Mouse (Mus musculus) heart, embryonic 13.5 days (tissue): ENCODE data around the gene P2ry2. TPM values are rescaled to one million over a fixed set of nuclear protein-coding genes. Genes with fewer than 3 reads are reported as not detected.

Experiments used
- ATAC-seq: fragments of 200-750 bp; cut with Nextera tagmentation; 2 replicates; pipeline ENCODE4 v1.8.0; 2017; ENCODE audit warnings: moderate TSS enrichment; ENCODE audit not compliant: insufficient number of reproducible peaks, low FRiP score, low TSS enrichment; ENCODE audit errors: extremely low read depth
- H3K27ac ChIP-seq: fragments of 300-500 bp; sonication (generic); replicated peaks from 2 replicates; pipeline ENCODE4 v1.5.1; 2015; ENCODE audit warnings: moderate library complexity, mild to moderate bottlenecking, inconsistent platforms
- H3K27me3 ChIP-seq: fragments of 300-500 bp; sonication (generic); replicated peaks from 2 replicates; pipeline ENCODE4 v1.6.1; 2015; ENCODE audit warnings: mild to moderate bottlenecking, inconsistent platforms
- H3K36me3 ChIP-seq: fragments of 300-500 bp; sonication (generic); 2 replicates; pipeline ENCODE4 v1.6.1; 2015; ENCODE audit warnings: mild to moderate bottlenecking, inconsistent platforms
- H3K4me1 ChIP-seq: fragments of 300-500 bp; sonication (generic); 2 replicates; pipeline ENCODE4 v1.6.1; 2015; ENCODE audit warnings: inconsistent platforms
- H3K4me2 ChIP-seq: fragments of 300-500 bp; sonication (generic); 2 replicates; pipeline ENCODE4 v1.6.1; 2015; ENCODE audit warnings: inconsistent platforms, mild to moderate bottlenecking, moderate library complexity
- H3K4me3 ChIP-seq: fragments of 300-500 bp; sonication (generic); 2 replicates; pipeline ENCODE4 v1.5.1; 2015; ENCODE audit warnings: moderate library complexity, mild to moderate bottlenecking, inconsistent platforms
- H3K9ac ChIP-seq: fragments of 300-500 bp; sonication (generic); 2 replicates; pipeline ENCODE4 v1.6.1; 2015; ENCODE audit warnings: inconsistent platforms, mild to moderate bottlenecking, moderate library complexity
- H3K9me3 ChIP-seq: fragments of 300-500 bp; sonication (generic); 2 replicates; pipeline ENCODE4 v1.6.1; 2016; ENCODE audit warnings: inconsistent platforms
- WGBS: fragments of 180-500 bp; shearing (Covaris S2); methylation state at CpG from one replicate; pipeline ENCODE4 v1.1.7; 2015; ENCODE audit warnings: mixed read lengths; 5-methylcytosine and 5-hydroxymethylcytosine counted together
- polyA plus RNA-seq: library from polyadenylated mRNA; unstranded; fragments of >200 nt; fragmentation: Nextera tagmentation; extraction: Ambion mirVana; gene quantifications from 2 replicates; pipeline ENCODE4 v1.2.1, GENCODE M21; 2015

P2ry2 gene
- polyA plus RNA-seq, 1 experiment from 2014 or later: 1.1 TPM

GRCm38 (mm10) chr7:101017492-101017891, 4.8 kb upstream of the P2ry2 start:
- peaks cover 5% of the 10 kb centered on the region; the same call in 1 of the 2 replicates for H3K4me1 ChIP-seq
- WGBS: 52% methylated on average over 6 of the region's 6 CpGs
- H3K27ac ChIP-seq: no peak overlapping the region
- peaks cover 29% of the 10 kb centered on the region for H3K27me3 ChIP-seq
- no peak overlapping the region for H3K4me3 ChIP-seq
- no peak overlapping the region for H3K4me2 ChIP-seq
- H3K9ac ChIP-seq: no peak overlapping the region
- ATAC-seq: no peak
- H3K9me3 ChIP-seq: no peaks in the 10 kb centered on the region
- H3K36me3 ChIP-seq: no peaks in the 10 kb centered on the region

GRCm38 (mm10) chr7:101017021-101017461, 4.4 kb upstream of the P2ry2 start:
- no peak overlapping the region for H3K4me2 ChIP-seq
- no peak overlapping the region for H3K4me3 ChIP-seq
- 59% methylated on average over 7 of the region's 7 CpGs for WGBS
- ATAC-seq: no peak
- H3K27me3 ChIP-seq: peaks cover 34% of the 10 kb centered on the region
- H3K9ac ChIP-seq: no peak overlapping the region
- H3K9me3 ChIP-seq: no peaks in the 10 kb centered on the region
- no peak overlapping the region for H3K27ac ChIP-seq
- no peaks in the 10 kb centered on the region for H3K36me3 ChIP-seq
- peaks cover 5% of the 10 kb centered on the region; the same call in 1 of the 2 replicates for H3K4me1 ChIP-seq

DNA sequence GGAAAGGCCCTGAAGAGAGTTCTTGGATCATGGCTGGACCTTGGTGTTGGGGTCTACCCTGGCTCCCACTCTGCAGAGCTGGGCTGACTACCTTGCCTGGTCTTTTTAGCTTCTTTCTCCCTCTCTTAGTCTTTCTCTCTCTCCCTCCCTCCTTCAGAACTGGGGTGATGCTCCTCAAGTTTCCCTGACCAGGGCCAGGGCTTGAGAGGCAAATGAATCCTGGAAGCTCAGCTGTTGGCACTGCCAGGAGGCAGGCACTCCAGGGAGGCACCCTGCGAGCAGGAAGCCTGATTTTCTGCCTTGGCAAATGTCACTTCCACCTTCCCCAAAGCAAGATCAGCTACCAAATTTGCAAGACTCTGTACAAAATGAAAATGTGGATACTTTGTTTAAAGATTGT, 2.3 kb upstream of the P2ry2 start:
- Histone ChIP-seq H3K27ac (no peak overlapping the region), H3K27me3 (peaks cover 53% of the 10 kb centered on the region)
- WGBS: 76% methylated on average over 1 of the region's 1 CpGs

GRCm38 (mm10) chr7:101014041-101014440, 1.4 kb upstream of the P2ry2 start:
- peaks cover 10% of the 10 kb centered on the region for H3K4me1 ChIP-seq
- no peak overlapping the region for H3K4me3 ChIP-seq
- no peak overlapping the region for H3K4me2 ChIP-seq
- H3K9me3 ChIP-seq: no peaks in the 10 kb centered on the region
- peaks cover 62% of the 10 kb centered on the region for H3K27me3 ChIP-seq
- H3K36me3 ChIP-seq: no peaks in the 10 kb centered on the region
- H3K27ac ChIP-seq: no peak overlapping the region
- H3K9ac ChIP-seq: no peak overlapping the region
- 34% methylated on average over 9 of the region's 9 CpGs for WGBS
- no peak for ATAC-seq

More for the DNA sequence above, 2.3 kb upstream of the P2ry2 start:
- H3K4me1 ChIP-seq: peaks cover 10% of the 10 kb centered on the region
- H3K36me3 ChIP-seq: no peaks in the 10 kb centered on the region
- no peaks in the 10 kb centered on the region for H3K9me3 ChIP-seq
- H3K9ac ChIP-seq: no peak overlapping the region
- no peak for ATAC-seq
- no peak overlapping the region for H3K4me2 ChIP-seq
- H3K4me3 ChIP-seq: no peak overlapping the region

DNA sequence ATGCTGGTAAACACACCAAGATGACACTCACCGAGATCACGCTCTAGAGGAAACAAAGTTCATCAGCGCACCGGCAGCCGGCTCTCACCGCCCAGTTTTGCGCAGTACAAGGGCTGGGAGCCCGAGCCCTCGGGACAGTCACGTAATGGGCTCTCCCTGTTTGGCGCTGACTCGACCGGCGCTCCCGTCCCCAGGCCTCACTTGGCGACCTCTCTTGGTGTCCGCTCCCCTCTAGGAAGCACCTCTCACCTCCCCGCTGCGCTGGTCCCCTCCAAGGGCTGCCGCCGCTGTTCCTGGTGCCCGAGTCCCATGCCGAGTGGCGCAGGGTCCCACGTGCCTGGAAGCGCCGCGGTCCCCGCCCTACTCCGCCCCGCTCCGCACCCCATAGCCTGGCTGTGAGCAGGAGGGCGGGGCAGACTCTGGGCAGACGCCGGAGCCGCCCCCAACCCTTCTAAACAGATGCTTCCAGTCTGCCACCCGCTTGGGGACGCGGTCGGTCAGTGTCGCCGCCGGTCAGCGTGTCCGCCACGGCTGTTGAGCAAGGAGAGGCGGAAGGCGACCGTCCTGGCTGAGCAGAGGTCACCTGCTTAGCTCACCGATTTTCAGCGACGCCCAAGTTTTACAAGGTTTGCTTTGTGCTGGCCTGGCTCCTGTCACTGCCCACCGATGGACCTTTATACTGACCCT, 842 bp downstream of the P2ry2 start:
- no peak overlapping the region for H3K27ac ChIP-seq
- H3K9me3 ChIP-seq: no peaks in the 10 kb centered on the region
- H3K4me3 ChIP-seq: peak overlapping the region; percentile 57
- H3K9ac ChIP-seq: peak overlapping the region; percentile 77
- H3K27me3 ChIP-seq: peaks cover 71% of the 10 kb centered on the region
- ATAC-seq: peak; percentile 78; the same call in 1 of the 2 replicates
- WGBS: under 1% methylated on average over 53 of the region's 53 CpGs
- no peaks in the 10 kb centered on the region for H3K36me3 ChIP-seq
- H3K4me2 ChIP-seq: peak overlapping the region; percentile 94
- peaks cover 10% of the 10 kb centered on the region for H3K4me1 ChIP-seq

DNA sequence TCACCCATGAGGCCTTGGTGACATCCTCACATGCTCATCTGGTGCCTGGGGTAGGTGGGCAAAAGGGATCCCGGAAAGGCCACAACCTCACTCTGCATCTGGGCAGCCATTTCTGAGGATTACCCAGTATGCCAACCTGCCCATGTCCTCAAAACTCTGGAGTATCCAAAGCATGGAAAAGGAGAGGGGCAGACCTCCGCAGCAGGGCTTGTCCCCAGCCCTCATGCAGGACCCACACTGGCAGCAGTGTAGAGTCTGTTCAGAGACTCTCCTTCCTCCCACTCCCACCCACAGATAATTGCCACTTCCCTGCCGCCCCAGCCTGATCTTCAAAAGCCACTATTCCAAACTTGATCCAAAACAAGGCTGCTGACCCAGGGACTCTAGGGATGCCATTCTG, 1.9 kb downstream of the P2ry2 start:
- Histone ChIP-seq H3K4me1 (peaks cover 10% of the 10 kb centered on the region), H3K9me3 (no peaks in the 10 kb centered on the region), H3K36me3 (no peaks in the 10 kb centered on the region), H3K4me2 (peak overlapping the region; percentile 94), H3K27ac (no peak overlapping the region), H3K9ac (peak overlapping the region; percentile 77; the same call in 1 of the 2 replicates), H3K27me3 (peaks cover 72% of the 10 kb centered on the region), H3K4me3 (peak overlapping the region; percentile 57)
- WGBS: 64% methylated on average over 3 of the region's 3 CpGs
- no peak for ATAC-seq

- no peak for ATAC-seq
- Histone ChIP-seq H3K4me2 (no peak overlapping the region), H3K36me3 (no peaks in the 10 kb centered on the region), H3K4me3 (no peak overlapping the region), H3K9me3 (no peaks in the 10 kb centered on the region), H3K9ac (no peak overlapping the region), H3K27me3 (peaks cover 40% of the 10 kb centered on the region), H3K4me1 (peaks cover 8% of the 10 kb centered on the region), H3K27ac (no peak overlapping the region)
- WGBS: 66% methylated on average over 2 of the region's 2 CpGs
Observed at GRCm38 (mm10) chr7:101006201-101006600, 6.5 kb downstream of the P2ry2 start.

- H3K4me2 ChIP-seq: no peak overlapping the region
- 65% methylated on average over 4 of the region's 4 CpGs for WGBS
- no peak overlapping the region for H3K27ac ChIP-seq
- no peak for ATAC-seq
- no peaks in the 10 kb centered on the region for H3K9me3 ChIP-seq
- H3K36me3 ChIP-seq: no peaks in the 10 kb centered on the region
- H3K9ac ChIP-seq: no peak overlapping the region
- peaks cover 33% of the 10 kb centered on the region for H3K27me3 ChIP-seq
- H3K4me3 ChIP-seq: no peak overlapping the region
- peaks cover 7% of the 10 kb centered on the region for H3K4me1 ChIP-seq
Observed at GRCm38 (mm10) chr7:101005119-101005518, 7.5 kb downstream of the P2ry2 start.

GRCm38 (mm10) chr7:101003442-101004326, 9.0 kb downstream of the P2ry2 start:
- 65% methylated on average over 11 of the region's 11 CpGs for WGBS
- ATAC-seq: no peak
- Histone ChIP-seq H3K4me3 (no peak overlapping the region), H3K27me3 (peaks cover 22% of the 10 kb centered on the region; the same call in 1 of the 2 replicates), H3K4me1 (peaks cover 7% of the 10 kb centered on the region), H3K9me3 (no peaks in the 10 kb centered on the region), H3K4me2 (no peak overlapping the region), H3K9ac (no peak overlapping the region), H3K36me3 (no peaks in the 10 kb centered on the region), H3K27ac (no peak overlapping the region)

- ATAC-seq: no peak
- Histone ChIP-seq H3K4me1 (peaks cover 7% of the 10 kb centered on the region), H3K9ac (no peak overlapping the region), H3K9me3 (no peaks in the 10 kb centered on the region), H3K36me3 (no peaks in the 10 kb centered on the region), H3K4me3 (no peak overlapping the region), H3K4me2 (no peak overlapping the region), H3K27me3 (peaks cover 25% of the 10 kb centered on the region; the same call in 1 of the 2 replicates), H3K27ac (no peak overlapping the region)
- 63% methylated on average over 6 of the region's 6 CpGs for whole genome bisulfite sequencing
Observed at GRCm38 (mm10) chr7:101002274-101002673, 10.4 kb downstream of the P2ry2 start.

DNA sequence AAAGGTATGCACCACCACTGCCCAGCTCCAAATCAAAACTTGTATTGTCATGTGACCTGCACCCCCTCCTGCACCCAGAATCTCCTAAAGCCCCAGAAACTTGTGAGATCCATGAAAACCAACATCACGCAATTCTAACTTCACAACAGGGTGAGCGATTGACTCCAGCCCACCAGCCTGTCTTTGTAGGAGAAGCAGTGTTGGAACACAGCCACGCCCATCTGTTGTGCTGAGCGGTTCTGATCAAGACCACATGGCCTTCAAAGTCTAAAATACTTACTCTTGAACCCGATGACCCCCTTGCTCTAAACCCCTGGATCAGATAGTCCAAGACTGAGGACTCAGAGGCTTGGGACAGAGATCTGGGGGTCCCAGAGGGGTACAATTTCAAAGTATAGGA, 13.0 kb downstream of the P2ry2 start:
- no peak for ATAC-seq
- H3K4me1 ChIP-seq: peaks cover 7% of the 10 kb centered on the region
- peaks cover 14% of the 10 kb centered on the region; the same call in 1 of the 2 replicates for H3K27me3 ChIP-seq
- no peak overlapping the region for H3K27ac ChIP-seq
- no peaks in the 10 kb centered on the region for H3K36me3 ChIP-seq
- no peaks in the 10 kb centered on the region for H3K9me3 ChIP-seq
- H3K4me3 ChIP-seq: no peak overlapping the region
- H3K9ac ChIP-seq: no peak overlapping the region
- 78% methylated on average over 5 of the region's 5 CpGs for WGBS
- H3K4me2 ChIP-seq: no peak overlapping the region
